Mouse (Mus musculus) embryonic facial prominence, embryonic 15.5 days (tissue): ENCODE results near the gene Fam129a. TPM values are rescaled to one million over a fixed set of nuclear protein-coding genes. Genes with fewer than 3 reads are reported as not detected.
A peak's percentile ranks its signal among the peaks of the same experiment; 100 is the strongest.

Source experiments
- ATAC-seq: fragments of 200-750 bp; cut with Nextera tagmentation; 2 replicates; pipeline ENCODE4 v1.8.0; 2017; ENCODE audit warnings: low read depth, moderate TSS enrichment; ENCODE audit not compliant: insufficient number of reproducible peaks, low FRiP score, low TSS enrichment
- H3K27ac ChIP-seq: fragments of 300-500 bp; sonication (generic); replicated peaks from 2 replicates; pipeline ENCODE4 v1.5.1; 2015; ENCODE audit warnings: mild to moderate bottlenecking, inconsistent platforms
- H3K27me3 ChIP-seq: fragments of 300-500 bp; sonication (generic); 2 replicates; pipeline ENCODE4 v1.6.1; 2015; ENCODE audit warnings: inconsistent platforms
- H3K36me3 ChIP-seq: fragments of 300-500 bp; sonication (generic); 2 replicates; pipeline ENCODE4 v1.6.1; 2015; ENCODE audit warnings: mild to moderate bottlenecking, inconsistent platforms
- H3K4me1 ChIP-seq: fragments of 300-500 bp; sonication (generic); 2 replicates; pipeline ENCODE4 v1.6.1; 2015; ENCODE audit warnings: inconsistent platforms
- H3K4me2 ChIP-seq: fragments of 300-500 bp; sonication (generic); replicated peaks from 2 replicates; pipeline ENCODE4 v1.6.1; 2015; ENCODE audit warnings: mild to moderate bottlenecking, inconsistent platforms
- H3K4me3 ChIP-seq: fragments of 300-500 bp; sonication (generic); replicated peaks from 2 replicates; pipeline ENCODE4 v1.5.1; 2015; ENCODE audit warnings: mild to moderate bottlenecking, inconsistent platforms
- H3K9ac ChIP-seq: fragments of 300-500 bp; sonication (generic); 2 replicates; pipeline ENCODE4 v1.6.1; 2015; ENCODE audit warnings: inconsistent platforms
- H3K9me3 ChIP-seq: fragments of 300-500 bp; sonication (generic); replicated peaks from 2 replicates; pipeline ENCODE4 v1.6.1; 2016; ENCODE audit warnings: inconsistent platforms
- WGBS: fragments of 180-500 bp; shearing (Covaris S2); methylation state at CpG from one replicate; pipeline ENCODE4 v1.1.7; 2015; 5-methylcytosine and 5-hydroxymethylcytosine counted together
- polyA plus RNA-seq: library from polyadenylated mRNA; unstranded; fragments of >200 nt; fragmentation: Nextera tagmentation; extraction: Ambion mirVana; gene quantifications from 2 replicates; pipeline ENCODE4 v1.2.1, GENCODE M21; 2015

Gene Fam129a
- polyA plus RNA-seq, 1 experiment from 2014 or later = 18.9 TPM

- Histone ChIP-seq H3K27me3 (no peaks in the 10 kb centered on the region), H3K9ac (peak within 1 kb of the TSS; percentile 64), H3K27ac (peak within 1 kb of the TSS; percentile 84), H3K9me3 (no peaks in the 10 kb centered on the region), H3K4me3 (peak within 1 kb of the TSS; percentile 93), H3K4me1 (peaks cover 12% of the 10 kb centered on the region), H3K36me3 (no peaks in the 10 kb centered on the region), H3K4me2 (peak within 1 kb of the TSS; percentile 89)
- WGBS = under 1% methylated on average over 64 of the region's 64 CpGs
- ATAC-seq = peak; percentile 100
Observed at GRCm38 (mm10) chr1:151754881-151755659, 184.1 kb downstream of the Fam129a start, which contains the start of gene Edem3. TSS of gene Edem3 (plus strand) at chr1:151755371.

GRCm38 (mm10) chr1:151755660-151756424, 184.9 kb downstream of the Fam129a start:
- 5% methylated on average over 36 of the region's 36 CpGs for WGBS
- no peaks in the 10 kb centered on the region for H3K27me3 ChIP-seq
- H3K9ac ChIP-seq = peak overlapping the region; percentile 64
- H3K4me1 ChIP-seq = peaks cover 12% of the 10 kb centered on the region
- no peak; the same call in 1 of the 2 replicates for ATAC-seq
- H3K4me2 ChIP-seq = peak overlapping the region; percentile 89
- H3K4me3 ChIP-seq = peak overlapping the region; percentile 93
- peak overlapping the region; percentile 84 for H3K27ac ChIP-seq
- no peaks in the 10 kb centered on the region for H3K9me3 ChIP-seq
- peaks cover 3% of the 10 kb centered on the region; the same call in 1 of the 2 replicates for H3K36me3 ChIP-seq

- peak overlapping the region; percentile 89 for H3K4me2 ChIP-seq
- H3K9me3 ChIP-seq = no peaks in the 10 kb centered on the region
- ATAC-seq = no peak
- 37% methylated on average over 1 of the region's 1 CpGs for WGBS
- peak overlapping the region; percentile 64; the same call in 1 of the 2 replicates for H3K9ac ChIP-seq
- H3K27ac ChIP-seq = no peak overlapping the region
- H3K4me3 ChIP-seq = peak overlapping the region; percentile 93
- peaks cover 12% of the 10 kb centered on the region for H3K4me1 ChIP-seq
- no peaks in the 10 kb centered on the region for H3K27me3 ChIP-seq
- peaks cover 6% of the 10 kb centered on the region for H3K36me3 ChIP-seq
Observed at GRCm38 (mm10) chr1:151756425-151756728, 185.4 kb downstream of the Fam129a start.

- Histone ChIP-seq H3K36me3 (peaks cover 9% of the 10 kb centered on the region), H3K9ac (no peak overlapping the region), H3K9me3 (no peaks in the 10 kb centered on the region), H3K4me1 (peaks cover 12% of the 10 kb centered on the region), H3K27me3 (no peaks in the 10 kb centered on the region), H3K4me2 (no peak overlapping the region), H3K27ac (no peak overlapping the region), H3K4me3 (no peak overlapping the region)
- ATAC-seq = no peak
- 83% methylated on average over 6 of the region's 6 CpGs for WGBS
Observed at GRCm38 (mm10) chr1:151758301-151758700, 187.3 kb downstream of the Fam129a start.

GRCm38 (mm10) chr1:151758991-151759390, 188.0 kb downstream of the Fam129a start:
- 25% methylated on average over 2 of the region's 2 CpGs for WGBS
- peaks cover 12% of the 10 kb centered on the region for H3K4me1 ChIP-seq
- ATAC-seq = no peak
- peaks cover 9% of the 10 kb centered on the region for H3K36me3 ChIP-seq
- no peak overlapping the region for H3K9ac ChIP-seq
- H3K4me3 ChIP-seq = no peak overlapping the region
- no peak overlapping the region for H3K4me2 ChIP-seq
- H3K27me3 ChIP-seq = no peaks in the 10 kb centered on the region
- no peaks in the 10 kb centered on the region for H3K9me3 ChIP-seq
- no peak overlapping the region for H3K27ac ChIP-seq

GRCm38 (mm10) chr1:151764236-151764635, 193.2 kb downstream of the Fam129a start:
- H3K27me3 ChIP-seq = no peaks in the 10 kb centered on the region
- no peaks in the 10 kb centered on the region for H3K4me1 ChIP-seq
- H3K9me3 ChIP-seq = no peaks in the 10 kb centered on the region
- 58% methylated on average over 3 of the region's 3 CpGs for WGBS
- no peak for ATAC-seq
- H3K27ac ChIP-seq = no peak overlapping the region
- H3K9ac ChIP-seq = no peak overlapping the region
- H3K4me3 ChIP-seq = no peak overlapping the region
- peaks cover 9% of the 10 kb centered on the region for H3K36me3 ChIP-seq
- no peak overlapping the region for H3K4me2 ChIP-seq

- Histone ChIP-seq H3K36me3 (peaks cover 5% of the 10 kb centered on the region), H3K9ac (no peak overlapping the region), H3K4me3 (no peak overlapping the region), H3K4me2 (no peak overlapping the region), H3K9me3 (no peaks in the 10 kb centered on the region), H3K27ac (no peak overlapping the region), H3K27me3 (no peaks in the 10 kb centered on the region), H3K4me1 (no peaks in the 10 kb centered on the region)
- ATAC-seq = no peak
- 65% methylated on average over 2 of the region's 2 CpGs for WGBS
Observed at GRCm38 (mm10) chr1:151766166-151766565, 195.2 kb downstream of the Fam129a start.

- WGBS = 51% methylated on average over 3 of the region's 3 CpGs
- Histone ChIP-seq H3K4me1 (no peaks in the 10 kb centered on the region), H3K36me3 (peaks cover 5% of the 10 kb centered on the region), H3K9me3 (no peaks in the 10 kb centered on the region), H3K27ac (0 out of 2 replicates have a peak overlapping the region, but pooled peaks have one; percentile 17), H3K27me3 (no peaks in the 10 kb centered on the region), H3K9ac (no peak overlapping the region), H3K4me3 (no peak overlapping the region), H3K4me2 (no peak overlapping the region)
- ATAC-seq = no peak
Observed at GRCm38 (mm10) chr1:151766976-151767654, 196.1 kb downstream of the Fam129a start.

GRCm38 (mm10) chr1:151769200-151769913, 198.4 kb downstream of the Fam129a start:
- Histone ChIP-seq H3K27ac (no peak overlapping the region), H3K9ac (no peak overlapping the region), H3K27me3 (no peaks in the 10 kb centered on the region), H3K36me3 (peaks cover 5% of the 10 kb centered on the region), H3K4me1 (no peaks in the 10 kb centered on the region), H3K4me3 (no peak overlapping the region), H3K4me2 (no peak overlapping the region), H3K9me3 (no peaks in the 10 kb centered on the region)
- ATAC-seq = no peak
- 78% methylated on average over 3 of the region's 3 CpGs for WGBS
